Mouse (Mus musculus) small intestine, adult 2 months (tissue): ENCODE data around the gene 1700012B09Rik. TPM values are rescaled to one million over a fixed set of nuclear protein-coding genes. Genes with fewer than 3 reads are reported as not detected.
A peak's percentile ranks its signal among the peaks of the same experiment; 100 is the strongest.

Experiments used
- H3K27ac ChIP-seq: fragments of 200-500 bp; 2 replicates; pipeline ENCODE4 v1.5.1; 2012; ENCODE audit warnings: low read depth, low read length, control low read depth, inconsistent platforms; ENCODE audit not compliant: insufficient read depth
- H3K27me3 ChIP-seq: fragments of 200-500 bp; 2 replicates; pipeline ENCODE4 v1.6.1; 2012; ENCODE audit warnings: mild to moderate bottlenecking, moderate library complexity, low read length, inconsistent platforms; ENCODE audit not compliant: control insufficient read depth, insufficient read depth
- H3K36me3 ChIP-seq: fragments of 200-500 bp; 2 replicates; pipeline ENCODE4 v1.6.1; 2012; ENCODE audit warnings: mild to moderate bottlenecking, low read length, control low read depth, inconsistent platforms; ENCODE audit not compliant: control insufficient read depth, insufficient read depth
- H3K4me1 ChIP-seq: fragments of 200-500 bp; 2 replicates; pipeline ENCODE4 v1.6.1; 2012; ENCODE audit warnings: low read length, inconsistent platforms, mixed read lengths; ENCODE audit not compliant: control insufficient read depth, insufficient read depth, insufficient read length
- H3K4me3 ChIP-seq: fragments of 200-500 bp; 2 replicates; pipeline ENCODE4 v1.5.1; 2012; ENCODE audit warnings: low read depth, mild to moderate bottlenecking, control low read depth, inconsistent platforms, low read length, moderate library complexity
- CTCF ChIP-seq: fragments of 200-500 bp; IDR thresholded peaks from 2 replicates; pipeline ENCODE4 v1.5.1; 2012; ENCODE audit warnings: low read depth, mild to moderate bottlenecking, control low read depth, inconsistent platforms, low read length, moderate library complexity, mixed read lengths; ENCODE audit not compliant: insufficient replicate concordance, insufficient read length; ENCODE audit errors: extremely low read depth
- POLR2A ChIP-seq: fragments of 200-500 bp; IDR thresholded peaks from 2 replicates; pipeline ENCODE4 v1.6.1; 2012; ENCODE audit warnings: low read depth, mild to moderate bottlenecking, control low read depth, inconsistent platforms, low read length, moderate library complexity
- WGBS: fragments of 180-500 bp; shearing (Covaris S2); methylation state at CpG from one replicate; pipeline ENCODE4 v1.1.7; 2018; 5-methylcytosine and 5-hydroxymethylcytosine counted together
- polyA plus RNA-seq: library from polyadenylated mRNA; depleted of rRNA; stranded (reverse); fragments of >200 nt; gene quantifications from 2 replicates; pipeline ENCODE4 v1.2.3, GENCODE M21; 2012

1700012B09Rik gene
- polyA plus RNA-seq, 1 experiment: not detected

- TF ChIP-seq CTCF (no peak), POLR2A (no peak)
- Histone ChIP-seq H3K36me3 (no peaks in the 10 kb centered on the region), H3K27ac (no peak overlapping the region), H3K4me3 (no peak overlapping the region), H3K27me3 (no peaks in the 10 kb centered on the region), H3K4me1 (peaks cover 6% of the 10 kb centered on the region; the same call in 1 of the 2 replicates)
- WGBS: 78% methylated on average over 4 of the region's 4 CpGs
These were observed 42.5 kb downstream of the 1700012B09Rik start for GRCm38 (mm10) chr9:14728365-14728764.

DNA sequence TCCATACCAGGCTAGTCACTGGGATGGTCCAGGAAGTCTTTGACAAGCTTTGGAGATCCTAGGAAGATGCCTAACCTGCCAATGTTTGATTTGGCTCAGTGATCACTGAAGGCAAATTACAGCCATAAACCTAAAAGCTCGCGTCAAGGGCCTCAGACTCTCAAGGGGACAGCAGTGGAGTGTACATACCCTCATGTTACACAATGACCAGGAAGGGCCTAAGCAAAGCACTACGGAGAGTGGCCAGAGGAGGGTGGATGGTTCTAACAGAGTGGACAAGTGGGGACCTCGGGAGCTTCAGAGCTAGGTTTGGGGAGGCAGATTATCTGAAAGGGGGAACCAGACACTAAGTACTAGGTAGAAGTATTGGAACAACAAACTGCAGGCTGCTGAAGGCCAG, 44.2 kb downstream of the 1700012B09Rik start:
- peaks cover 6% of the 10 kb centered on the region; the same call in 1 of the 2 replicates for H3K4me1 ChIP-seq
- WGBS: 35% methylated on average over 4 of the region's 4 CpGs
- H3K36me3 ChIP-seq: no peaks in the 10 kb centered on the region
- H3K27ac ChIP-seq: no peak overlapping the region
- H3K27me3 ChIP-seq: no peaks in the 10 kb centered on the region
- TF ChIP-seq CTCF (no peak), POLR2A (no peak)
- no peak overlapping the region for H3K4me3 ChIP-seq

DNA sequence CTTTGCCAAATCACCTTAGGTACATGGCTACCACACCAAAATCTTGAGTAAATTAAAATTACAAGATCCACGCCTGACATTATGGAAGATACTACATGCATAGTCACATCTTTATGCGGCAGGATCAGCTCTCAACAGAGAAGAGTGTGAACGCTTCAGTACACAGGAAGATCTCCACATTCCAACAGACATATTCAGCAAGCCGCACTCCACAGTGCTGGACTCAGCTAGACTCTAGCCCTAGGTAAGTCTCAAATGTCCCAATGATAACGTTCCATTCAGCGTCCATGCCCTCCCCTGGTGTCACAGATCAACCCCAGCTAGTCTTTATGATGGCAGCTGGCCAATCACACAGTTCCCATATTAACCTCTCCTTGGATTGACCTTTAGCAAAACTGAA, 44.8 kb downstream of the 1700012B09Rik start:
- 87% methylated on average over 6 of the region's 6 CpGs for WGBS
- TF ChIP-seq CTCF: no peak
- TF ChIP-seq POLR2A: no peak
- Histone ChIP-seq H3K4me1 (peaks cover 6% of the 10 kb centered on the region; the same call in 1 of the 2 replicates), H3K4me3 (no peak overlapping the region), H3K36me3 (no peaks in the 10 kb centered on the region), H3K27me3 (no peaks in the 10 kb centered on the region), H3K27ac (no peak overlapping the region)

GRCm38 (mm10) chr9:14724755-14725420, 45.9 kb downstream of the 1700012B09Rik start:
- WGBS: 58% methylated on average over 5 of the region's 5 CpGs
- Histone ChIP-seq H3K4me3 (no peak overlapping the region), H3K36me3 (no peaks in the 10 kb centered on the region), H3K27me3 (no peaks in the 10 kb centered on the region), H3K4me1 (peaks cover 6% of the 10 kb centered on the region; the same call in 1 of the 2 replicates), H3K27ac (peak overlapping the region; percentile 15; the same call in 1 of the 2 replicates)
- TF ChIP-seq POLR2A (no peak), CTCF (no peak)

- Histone ChIP-seq H3K4me1 (peaks cover 10% of the 10 kb centered on the region), H3K27ac (no peak overlapping the region), H3K36me3 (no peaks in the 10 kb centered on the region), H3K4me3 (no peak overlapping the region), H3K27me3 (no peaks in the 10 kb centered on the region)
- TF ChIP-seq POLR2A (no peak), CTCF (no peak)
- WGBS: 87% methylated on average over 5 of the region's 5 CpGs
These were observed 49.2 kb downstream of the 1700012B09Rik start for GRCm38 (mm10) chr9:14721610-14722009.

DNA sequence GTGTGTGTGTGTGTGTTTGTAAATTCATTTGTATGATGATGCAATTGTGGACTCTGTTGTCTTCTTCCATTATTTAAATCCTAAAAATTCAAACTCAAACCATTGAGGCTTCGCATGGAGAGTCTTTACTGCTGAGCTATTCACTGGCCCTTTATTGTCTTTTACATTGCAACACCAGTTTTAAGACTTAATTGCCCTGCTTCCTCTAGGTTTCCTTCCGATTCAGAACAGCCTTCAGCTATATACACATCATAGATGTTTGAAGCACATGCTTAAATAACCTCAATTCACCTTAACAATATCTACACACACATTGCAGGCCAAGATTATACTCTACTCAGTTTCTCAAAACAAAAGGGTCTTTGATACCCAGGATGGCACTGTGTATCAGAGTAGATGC, 50.4 kb downstream of the 1700012B09Rik start:
- H3K27me3 ChIP-seq: no peaks in the 10 kb centered on the region
- no peaks in the 10 kb centered on the region for H3K36me3 ChIP-seq
- no peak for TF ChIP-seq CTCF
- no peak for TF ChIP-seq POLR2A
- peaks cover 9% of the 10 kb centered on the region for H3K4me1 ChIP-seq
- no peak overlapping the region for H3K4me3 ChIP-seq
- WGBS: 56% methylated on average over 2 of the region's 2 CpGs
- H3K27ac ChIP-seq: no peak overlapping the region

- Histone ChIP-seq H3K27me3 (no peaks in the 10 kb centered on the region), H3K4me3 (peak overlapping the region; percentile 47), H3K4me1 (peaks cover 6% of the 10 kb centered on the region), H3K27ac (peak overlapping the region; percentile 48), H3K36me3 (no peaks in the 10 kb centered on the region)
- TF ChIP-seq CTCF (no peak), POLR2A (no peak)
These were observed 52.5 kb downstream of the 1700012B09Rik start for GRCm38 (mm10) chr9:14718332-14718691.

- 19% methylated on average over 14 of the region's 14 CpGs for WGBS
- Histone ChIP-seq H3K4me1 (peaks cover 6% of the 10 kb centered on the region), H3K27ac (peak overlapping the region; percentile 48), H3K4me3 (peak overlapping the region; percentile 47), H3K36me3 (no peaks in the 10 kb centered on the region), H3K27me3 (no peaks in the 10 kb centered on the region)
- TF ChIP-seq CTCF (0 out of 2 replicates have a peak, but pooled peaks have one; percentile 13), POLR2A (no peak)
These were observed 53.0 kb downstream of the 1700012B09Rik start for GRCm38 (mm10) chr9:14717689-14718331.
